Mouse (Mus musculus) ZHBTc4 (cell line): Measurements from ENCODE around the gene Ephb1.
A peak's percentile ranks its signal among the peaks of the same experiment; 100 is the strongest.

Experiments
- DNase-seq: peaks from one replicate; pipeline ENCODE4 v3.0.0-alpha.2; 2011; ENCODE audit warnings: low read depth, low spot score

The Ephb1 gene

GRCm38 (mm10) chr9:101994086-101994485, 360.4 kb downstream of the Ephb1 start:
- DNase-seq: no peak

- DNase-seq: peak; percentile 14
Observed at GRCm38 (mm10) chr9:101990836-101991235, 363.7 kb downstream of the Ephb1 start.

DNA sequence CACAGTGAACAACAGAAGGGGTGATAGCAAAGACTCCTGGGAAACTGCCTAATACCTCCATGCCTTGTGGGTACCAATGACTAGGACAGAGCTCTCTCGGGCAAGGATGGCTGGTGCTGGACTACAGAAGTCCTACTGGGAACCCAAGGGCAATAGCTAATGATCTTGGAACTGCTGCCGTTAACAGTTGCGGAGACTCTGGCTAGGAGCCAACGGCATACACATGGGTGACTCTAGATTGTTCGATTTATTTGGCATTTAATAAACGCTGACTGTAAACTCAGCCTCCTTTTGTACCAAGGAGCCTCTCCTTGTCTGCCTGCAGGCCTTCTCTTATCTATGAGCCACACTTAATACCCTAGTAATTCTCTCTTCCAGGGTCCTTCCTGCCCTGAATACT, 364.5 kb downstream of the Ephb1 start:
- no peak for DNase-seq

DNA sequence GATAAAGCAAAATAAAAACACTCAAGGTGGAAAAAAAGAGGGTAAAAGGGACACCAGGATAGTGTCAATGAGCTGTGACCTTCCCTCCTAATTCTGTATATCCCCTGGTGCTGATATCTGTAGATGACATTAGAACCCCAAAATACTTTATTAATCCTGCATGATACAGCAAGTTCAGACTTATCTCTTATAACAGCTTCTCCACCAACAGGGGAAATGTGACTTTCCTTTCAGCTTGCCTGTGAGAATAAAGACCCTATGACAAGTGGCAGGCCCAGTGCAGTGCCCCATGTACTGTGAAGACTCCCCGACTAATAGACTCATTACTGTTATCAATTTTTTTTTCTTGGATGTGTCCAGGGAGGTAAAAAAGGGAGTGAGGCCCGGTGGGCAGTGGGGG, 367.6 kb downstream of the Ephb1 start:
- DNase-seq: no peak

- DNase-seq: no peak
Observed at GRCm38 (mm10) chr9:101982378-101982777, 372.1 kb downstream of the Ephb1 start.

DNA sequence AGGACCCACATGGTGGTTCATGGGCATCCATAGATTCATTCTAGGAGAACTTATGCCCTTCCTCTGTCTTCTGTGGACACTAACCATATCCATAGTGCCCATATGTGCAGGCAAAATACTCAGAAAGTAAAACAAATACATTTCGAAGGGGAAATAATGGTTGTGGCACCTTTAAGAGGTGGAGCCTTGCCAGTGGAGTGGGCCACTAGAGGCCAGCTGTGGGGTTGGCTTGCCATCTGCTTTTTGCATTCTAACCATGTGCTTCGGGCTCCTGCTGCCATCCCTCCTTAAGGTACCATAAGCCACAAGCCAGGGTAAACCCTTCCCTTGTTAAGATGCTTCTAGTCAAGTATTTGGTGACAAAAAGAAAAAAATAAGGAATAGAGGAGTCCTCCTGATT, 373.3 kb downstream of the Ephb1 start:
- DNase-seq: no peak

DNA sequence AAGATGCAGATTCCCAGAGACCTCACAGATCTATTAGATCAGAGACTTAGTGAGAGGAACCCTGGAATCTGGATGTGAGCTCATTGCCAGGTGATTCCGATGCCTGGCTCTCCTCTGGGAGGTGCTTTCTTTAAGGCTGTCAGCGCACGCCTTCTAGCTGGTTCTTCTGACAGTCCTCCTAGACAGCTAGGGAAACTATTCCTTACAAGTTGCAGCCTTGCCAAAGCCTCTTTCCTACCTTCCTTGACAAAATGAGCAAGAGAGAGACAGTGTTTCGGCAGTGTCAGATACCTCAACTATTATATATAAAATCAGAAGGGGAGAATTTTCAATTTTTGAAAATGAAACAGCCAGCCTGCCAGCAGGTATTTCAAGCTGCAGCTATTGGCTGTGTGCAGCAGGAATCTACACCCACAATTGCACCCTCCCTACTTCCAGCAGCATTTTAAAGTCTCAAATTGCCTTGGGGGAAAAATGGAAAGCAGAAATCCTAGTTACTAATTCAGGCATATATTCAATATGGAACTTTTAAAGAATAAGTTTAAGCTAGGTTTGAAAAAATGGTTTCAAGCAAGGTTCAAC, 377.5 kb downstream of the Ephb1 start:
- DNase-seq: no peak

DNA sequence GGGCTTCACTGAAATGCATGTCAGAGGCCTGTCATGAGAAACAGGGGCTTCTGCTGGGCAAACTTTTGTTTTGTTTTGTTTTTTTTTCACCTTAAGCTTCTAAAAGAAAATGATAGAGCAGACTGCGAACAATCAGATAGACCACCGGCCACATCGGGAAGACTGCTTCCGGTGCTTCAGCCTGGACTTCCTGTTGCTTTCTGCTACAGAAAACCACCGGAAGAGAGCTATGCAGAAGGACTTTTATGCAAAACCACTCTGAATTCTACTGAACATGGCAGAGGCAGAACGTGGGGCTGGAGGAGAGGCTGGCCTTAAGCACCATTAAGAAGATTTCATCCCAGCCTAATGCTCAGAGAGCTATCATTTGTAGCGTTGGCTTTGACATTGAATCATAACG, 382.2 kb downstream of the Ephb1 start:
- no peak for DNase-seq

DNA sequence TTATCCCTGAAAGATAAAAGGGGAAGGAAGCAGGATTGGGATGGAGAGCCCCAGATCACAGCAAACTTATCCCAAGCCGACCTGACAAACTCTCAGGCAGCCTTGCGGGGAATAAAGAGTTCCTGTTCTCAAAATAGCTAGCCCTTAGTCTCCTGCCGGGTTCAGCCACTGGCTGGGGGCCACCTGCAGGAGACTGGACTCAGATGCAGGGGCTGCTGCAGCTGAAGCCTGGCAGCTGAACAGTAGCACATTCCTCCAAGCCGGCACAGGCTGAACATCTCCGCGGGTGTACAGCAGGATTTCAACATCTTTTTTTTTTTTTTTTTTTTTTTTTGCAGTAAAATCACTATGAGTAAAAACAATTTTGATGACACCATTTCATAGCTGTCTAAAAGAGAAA, 382.7 kb downstream of the Ephb1 start:
- DNase-seq: no peak

GRCm38 (mm10) chr9:101956228-101956627, 398.3 kb downstream of the Ephb1 start:
- DNase-seq: no peak

- no peak for DNase-seq
Observed at GRCm38 (mm10) chr9:101954529-101954928, 400.0 kb downstream of the Ephb1 start.

GRCm38 (mm10) chr9:101950101-101950500, 404.4 kb downstream of the Ephb1 start:
- peak; percentile 37 for DNase-seq

DNA sequence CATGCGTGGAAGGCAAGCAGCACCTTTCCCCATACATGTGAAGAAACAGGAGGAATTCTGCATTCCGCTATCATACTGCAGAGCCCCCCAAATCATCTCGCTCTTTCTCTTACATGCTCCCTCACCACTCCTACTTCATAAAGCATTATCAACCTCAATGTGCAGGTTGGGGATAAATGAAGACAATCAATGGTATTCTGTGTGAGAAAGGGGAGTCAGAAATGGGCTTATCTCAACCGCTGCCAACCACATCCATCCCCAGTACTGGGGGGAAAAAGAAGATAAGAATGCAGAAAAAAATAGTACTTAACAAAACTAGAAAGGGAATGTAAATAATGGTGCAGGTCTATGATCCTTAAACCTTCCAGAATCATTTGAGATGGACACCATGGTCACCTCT, 408.7 kb downstream of the Ephb1 start:
- DNase-seq: no peak

DNA sequence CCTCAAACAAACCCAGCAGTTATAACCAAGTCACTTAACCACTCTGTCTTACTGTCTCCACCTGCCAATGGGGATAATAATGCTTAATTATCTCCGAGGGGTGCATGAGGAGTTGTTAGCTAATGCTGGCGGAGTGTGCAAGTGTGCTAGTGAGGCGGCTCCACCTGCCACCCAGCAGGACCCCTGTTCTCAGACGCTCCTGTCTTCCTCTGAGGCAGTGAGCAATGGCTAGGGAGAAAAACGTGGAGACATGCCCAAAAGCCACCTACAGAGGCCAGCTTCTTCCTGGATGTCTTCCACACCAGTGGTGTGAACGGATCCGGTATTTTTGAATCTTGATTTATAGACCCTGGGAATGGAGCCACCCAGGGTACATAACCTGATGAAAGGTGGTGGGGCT, 409.2 kb downstream of the Ephb1 start:
- DNase-seq: no peak

GRCm38 (mm10) chr9:101942058-101942669, 412.3 kb downstream of the Ephb1 start:
- DNase-seq: no peak

DNA sequence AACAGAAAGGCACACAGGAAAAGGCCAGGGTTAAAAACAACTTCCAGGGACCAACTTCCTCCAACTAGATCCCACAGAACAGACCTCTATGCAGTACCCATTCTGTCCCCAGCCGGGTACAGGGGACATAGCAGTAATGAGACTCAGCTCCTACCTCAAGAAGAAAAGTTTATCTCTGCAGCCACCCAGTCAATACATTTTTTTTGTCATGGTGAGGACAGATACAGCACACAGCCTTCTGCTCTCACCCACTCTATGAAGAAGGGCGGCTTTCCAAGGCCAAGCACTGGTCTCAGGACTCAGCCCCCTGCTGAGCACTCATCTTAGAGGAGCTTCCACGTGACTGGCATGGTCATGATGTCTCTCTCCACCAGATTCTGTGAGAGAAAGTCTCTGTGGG, 414.3 kb downstream of the Ephb1 start:
- no peak for DNase-seq

DNA sequence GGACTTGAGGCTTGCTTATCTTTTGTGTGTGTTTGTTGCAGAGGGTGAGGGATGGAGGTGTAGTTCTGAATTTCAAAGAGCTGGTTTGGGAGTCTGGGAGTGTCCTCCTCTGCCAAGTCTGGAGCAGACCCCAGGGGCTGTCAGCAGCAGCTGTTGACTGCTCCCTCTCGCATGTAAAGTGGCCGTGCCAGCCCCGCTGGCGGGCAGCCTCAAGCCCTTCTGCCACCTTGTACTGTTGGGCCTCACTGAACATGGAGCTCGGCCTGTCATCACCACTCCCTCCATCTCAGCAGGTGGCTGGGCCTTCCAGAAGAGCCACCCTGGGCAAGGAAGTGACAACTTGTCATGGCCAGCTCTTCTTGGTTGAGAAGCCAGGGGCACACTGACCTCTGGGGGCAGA, 415.5 kb downstream of the Ephb1 start:
- DNase-seq: no peak

GRCm38 (mm10) chr9:101938066-101938465, 416.4 kb downstream of the Ephb1 start:
- DNase-seq: no peak

DNA sequence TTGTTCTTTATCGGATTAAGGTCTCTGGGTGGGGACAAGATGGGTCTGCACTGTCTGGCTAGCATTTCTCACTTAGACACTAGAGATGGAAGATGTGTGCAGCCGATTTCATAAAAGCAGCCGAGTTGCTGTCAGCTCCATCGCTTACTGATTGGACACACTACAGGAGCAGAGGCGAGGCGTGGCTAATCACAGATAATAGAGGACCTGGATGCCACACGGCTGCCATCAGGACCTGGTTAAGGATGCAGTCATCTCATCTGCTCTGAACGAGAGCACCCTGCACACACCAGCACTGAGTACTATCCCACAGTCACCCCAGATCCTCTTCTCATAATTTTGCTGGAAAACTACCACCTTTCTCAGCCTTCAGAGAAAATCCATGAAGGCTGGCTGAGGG, 419.6 kb downstream of the Ephb1 start:
- no peak for DNase-seq

DNA sequence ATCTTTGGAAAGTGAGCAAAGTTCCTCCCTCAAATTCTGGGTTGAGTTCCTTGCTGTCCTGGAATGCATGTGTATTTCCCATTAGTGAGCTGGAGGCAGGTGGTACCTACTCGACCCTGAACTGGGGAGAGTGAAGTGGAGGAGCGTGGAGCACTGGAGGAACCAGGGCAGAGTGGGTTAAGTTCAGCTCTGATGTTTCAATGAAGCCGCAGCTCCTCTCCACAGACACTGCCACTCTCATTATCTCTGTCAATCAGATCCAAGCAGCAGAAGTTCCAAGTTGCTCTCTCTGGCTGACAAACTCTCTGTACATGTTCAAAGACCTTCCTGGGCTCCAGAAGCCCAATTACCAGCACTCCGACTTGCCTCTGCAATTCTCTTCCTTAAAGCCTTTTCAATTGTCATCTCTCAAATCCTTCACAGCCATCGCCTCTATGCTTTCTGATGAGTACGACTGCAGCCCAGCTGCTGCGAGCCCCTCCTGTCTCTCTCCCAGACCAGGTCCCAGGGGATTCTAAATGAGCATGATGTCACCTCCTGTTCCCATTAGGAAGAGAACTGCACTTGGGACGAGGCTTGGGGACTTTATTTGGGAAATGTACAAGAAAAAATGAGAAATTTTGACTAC, 420.4 kb downstream of the Ephb1 start:
- DNase-seq: no peak

GRCm38 (mm10) chr9:101924829-101925228, 429.7 kb downstream of the Ephb1 start:
- DNase-seq: no peak

GRCm38 (mm10) chr9:101922846-101923245, 431.6 kb downstream of the Ephb1 start:
- no peak for DNase-seq

GRCm38 (mm10) chr9:101919324-101919723, 435.2 kb downstream of the Ephb1 start:
- no peak for DNase-seq
